Mouse (Mus musculus) layer of hippocampus, postnatal 25 days (tissue): ENCODE measurements around the gene Tktl1. TPM values are rescaled to one million over a fixed set of nuclear protein-coding genes. Genes with fewer than 3 reads are reported as not detected.
"Not testable (repeated sequence)": the region's sequence is repeated elsewhere in the genome, so short reads cannot be mapped to it uniquely, and the experiment has no call there.

Source experiments
- DNase-seq, 2 experiments: peaks; one replicate each; pipeline ENCODE4 v3.0.0; 2022; ENCODE audit warnings: mixed read lengths in 2 of 2, low spot score in 1 of 2; ENCODE audit errors: extremely low spot score in 1 of 2
- total RNA-seq, 2 experiments: library from RNA; stranded (reverse); gene quantifications; 2 replicates each; pipeline ENCODE4 v1.2.3; 2021

The Tktl1 gene
- under 1 TPM in 1 of 2 experiments, not detected in 1; 0.10 TPM for total RNA-seq

DNA sequence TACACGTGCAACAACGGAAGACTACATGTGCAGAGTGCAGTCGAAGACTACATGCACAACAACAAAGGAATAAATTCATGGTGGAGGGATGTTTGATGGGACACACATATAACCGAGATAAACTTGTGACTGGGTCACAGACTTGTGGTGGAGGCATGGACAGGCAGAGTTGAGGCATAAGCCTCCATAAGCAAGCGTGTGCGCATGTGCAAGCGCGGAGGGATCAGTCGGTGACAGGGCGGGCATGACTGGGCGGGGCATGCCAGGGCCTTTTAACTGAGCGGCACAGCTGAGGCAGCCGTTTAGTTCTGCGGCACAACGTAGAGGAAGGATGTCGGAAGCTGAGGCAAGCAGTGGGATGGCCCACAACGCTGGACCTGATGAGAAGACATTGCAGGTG, at the start of gene Tktl1:
Tktl1 (plus strand) TSS at position 301 of the 400 bp plus-strand sequence.
- DNase-seq: no peak

DNA sequence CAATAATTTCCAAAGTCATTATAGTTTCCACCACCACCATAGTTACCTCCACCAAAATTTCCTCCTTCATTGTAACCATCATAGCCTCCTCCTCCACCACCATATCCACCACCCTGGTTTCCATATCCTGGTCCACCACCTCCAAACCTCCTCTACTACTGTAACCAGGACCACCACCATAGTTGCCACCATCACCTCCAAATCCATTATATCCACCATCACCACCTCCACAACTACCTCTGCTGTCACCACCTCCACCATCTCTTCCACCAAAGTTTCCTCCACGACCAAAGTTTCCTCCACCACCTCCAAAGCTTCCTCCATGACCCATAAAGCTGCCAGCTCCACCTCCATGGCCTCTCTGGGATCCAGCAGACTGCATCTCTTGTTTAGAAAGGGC, 41.8 kb upstream of the Tktl1 start, which contains the start of gene Mecp2:
Mecp2 (minus strand) TSS at position 101 of the 400 bp plus-strand sequence.
- not testable (repeated sequence) for DNase-seq

DNA sequence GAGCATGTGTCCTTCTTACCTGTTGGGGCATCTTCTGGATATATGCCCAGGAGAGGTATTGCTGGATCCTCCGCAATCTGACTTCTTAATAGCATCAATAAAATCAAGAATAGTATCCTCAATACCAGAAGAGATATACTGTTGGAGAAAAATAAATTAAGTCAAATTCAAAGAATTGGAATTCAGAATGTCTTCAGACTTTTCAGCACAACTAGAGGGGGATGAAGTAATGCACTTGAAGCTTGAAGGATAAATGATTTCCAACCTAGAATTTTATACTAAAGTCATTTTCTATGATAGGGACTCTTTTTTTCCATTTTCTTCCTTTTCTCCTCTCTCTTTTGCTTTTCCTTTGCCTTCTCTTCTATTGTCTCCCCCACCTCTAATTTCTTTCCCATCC, 9.3 kb upstream of the Tktl1 start, which contains the start of gene Tex28:
Tex28 (minus strand) TSS at position 101 of the 400 bp plus-strand sequence.
- no peak for DNase-seq

DNA sequence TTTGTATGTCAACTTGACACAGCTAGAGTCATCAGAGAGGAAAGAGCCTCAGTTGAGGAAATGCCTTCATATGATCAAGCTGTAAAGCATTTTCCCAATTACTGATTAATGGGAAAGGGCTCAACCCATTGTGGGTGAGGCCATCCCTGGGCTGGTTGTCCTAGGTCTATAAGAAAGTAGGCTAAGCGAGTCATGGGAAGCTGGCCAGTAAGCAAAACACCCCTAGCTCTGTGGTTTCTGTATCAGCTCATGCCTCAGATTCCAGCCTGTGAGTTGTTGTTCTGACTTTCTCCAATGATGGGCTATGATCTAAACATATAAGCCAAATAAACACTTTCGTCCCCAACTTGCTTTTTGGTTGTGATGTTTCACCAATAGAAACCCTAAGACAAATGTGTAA, 26.5 kb downstream of the Tktl1 start:
- no peak for DNase-seq

DNA sequence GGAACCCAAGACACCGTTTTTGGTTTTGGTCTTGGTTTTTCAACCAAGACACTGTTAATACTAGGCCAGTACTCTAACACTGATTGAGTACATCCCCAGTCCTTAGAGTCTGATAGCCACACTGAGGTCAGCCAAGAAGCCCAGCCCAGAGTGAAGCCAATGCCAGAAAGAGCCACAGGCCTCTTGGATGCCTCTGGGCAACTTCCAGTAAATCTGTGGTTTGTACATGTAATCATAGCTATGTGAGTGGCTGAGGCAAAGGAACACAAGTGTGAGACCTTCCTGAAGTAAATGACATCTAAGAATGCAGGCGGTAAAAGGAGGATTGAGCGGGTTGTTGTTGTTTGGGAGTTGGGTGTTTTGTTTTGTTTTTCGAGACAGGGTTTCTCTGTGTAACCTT, 41.4 kb downstream of the Tktl1 start:
- DNase-seq: no peak

DNA sequence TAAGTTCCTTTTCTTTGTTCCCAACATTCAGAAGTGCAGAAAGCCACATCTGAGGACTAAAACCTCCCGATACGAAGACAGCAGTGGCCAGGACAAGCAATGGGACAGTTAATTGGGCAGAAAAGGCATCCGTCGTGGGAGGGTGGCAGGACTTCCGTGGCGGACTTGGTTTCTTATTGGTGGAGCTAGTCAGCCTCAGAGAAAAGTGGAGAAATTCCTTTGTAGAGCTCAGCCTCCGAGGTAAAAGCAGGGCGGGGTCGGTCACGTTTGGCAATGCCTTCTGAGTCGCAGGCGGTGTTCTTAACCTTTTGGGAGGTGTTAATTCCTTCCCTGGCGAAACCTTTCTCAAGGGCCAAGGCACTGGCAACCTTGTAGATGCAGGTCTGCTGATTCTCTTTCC, 42.4 kb downstream of the Tktl1 start:
- no peak for DNase-seq

DNA sequence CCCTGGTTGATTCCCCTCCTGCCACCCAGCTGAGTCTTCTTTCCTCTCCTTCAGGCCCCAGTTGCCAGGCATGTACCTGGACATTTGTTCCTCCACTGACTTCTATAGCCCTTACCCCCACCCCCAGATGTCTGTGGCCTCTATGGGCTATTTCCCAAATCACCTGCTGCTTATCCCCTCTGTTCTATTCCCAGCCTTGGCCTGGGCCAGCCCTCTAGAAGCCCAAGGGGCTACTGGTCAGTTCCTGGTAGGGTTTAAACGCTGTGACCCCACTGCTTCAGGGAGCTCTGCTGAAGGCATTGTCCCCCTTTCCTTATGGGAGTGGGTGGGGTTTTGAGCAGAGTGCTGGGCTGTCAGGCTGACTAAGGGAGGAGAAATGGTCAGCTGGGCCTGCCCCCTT, 43.0 kb downstream of the Tktl1 start:
- DNase-seq: not testable (repeated sequence)

DNA sequence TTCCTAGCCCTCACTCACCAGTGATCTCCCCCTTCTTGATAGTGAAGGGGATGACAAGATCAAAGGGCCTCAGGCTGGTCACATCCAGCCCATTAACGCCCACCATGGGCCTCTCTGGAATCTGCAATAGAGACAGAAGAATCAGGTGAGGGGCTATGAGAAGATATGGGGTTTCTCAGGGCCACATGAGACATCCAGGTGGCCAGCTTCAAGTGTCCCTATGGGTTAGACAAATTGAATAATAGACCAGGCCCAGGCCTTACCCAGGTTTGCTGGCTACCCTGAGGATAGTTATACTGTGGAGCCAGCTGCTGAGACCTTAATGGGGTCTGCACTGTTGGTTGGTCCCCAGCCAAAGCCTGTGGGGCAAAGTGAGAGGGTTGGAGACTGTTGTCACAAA, 53.0 kb downstream of the Tktl1 start:
- DNase-seq: no peak

DNA sequence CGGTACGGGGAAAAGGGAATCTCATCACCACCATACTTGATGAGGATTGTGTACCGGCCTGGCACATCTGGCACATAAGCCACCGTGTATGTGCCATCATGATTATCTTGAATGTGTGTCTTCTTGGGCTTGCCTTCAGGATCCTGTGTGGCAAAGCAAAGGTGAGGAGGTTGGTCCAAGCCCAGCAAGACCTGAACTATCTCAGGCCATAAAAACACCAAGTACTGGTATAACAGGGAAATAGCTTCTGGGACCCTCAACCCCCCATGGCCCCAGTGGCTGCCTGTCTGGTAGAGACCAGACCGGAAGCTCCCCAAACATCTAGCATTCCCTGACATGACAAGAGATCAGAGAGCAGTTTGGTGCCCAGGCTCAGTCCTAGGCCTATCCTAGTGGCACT, 56.1 kb downstream of the Tktl1 start:
- no peak for DNase-seq

DNA sequence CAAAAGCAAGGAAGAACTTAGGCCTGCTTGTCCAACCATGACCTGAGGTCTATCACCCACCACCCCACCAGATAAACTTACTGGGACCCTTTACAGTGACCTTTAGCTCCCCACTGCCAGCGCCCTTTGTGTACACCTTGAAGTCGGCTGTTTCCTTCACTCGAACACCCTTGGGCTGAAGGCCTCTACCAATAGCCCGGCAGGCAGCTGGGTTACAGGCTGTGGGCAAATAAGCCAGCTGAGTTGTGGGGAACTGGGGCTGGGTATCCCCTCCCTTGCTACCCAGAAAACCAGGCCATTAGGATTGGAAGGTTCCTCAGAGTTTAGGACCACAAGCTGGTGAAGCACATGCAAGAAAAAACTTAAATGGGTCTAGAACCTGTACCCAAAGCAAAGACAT, 63.3 kb downstream of the Tktl1 start:
- DNase-seq: no peak

DNA sequence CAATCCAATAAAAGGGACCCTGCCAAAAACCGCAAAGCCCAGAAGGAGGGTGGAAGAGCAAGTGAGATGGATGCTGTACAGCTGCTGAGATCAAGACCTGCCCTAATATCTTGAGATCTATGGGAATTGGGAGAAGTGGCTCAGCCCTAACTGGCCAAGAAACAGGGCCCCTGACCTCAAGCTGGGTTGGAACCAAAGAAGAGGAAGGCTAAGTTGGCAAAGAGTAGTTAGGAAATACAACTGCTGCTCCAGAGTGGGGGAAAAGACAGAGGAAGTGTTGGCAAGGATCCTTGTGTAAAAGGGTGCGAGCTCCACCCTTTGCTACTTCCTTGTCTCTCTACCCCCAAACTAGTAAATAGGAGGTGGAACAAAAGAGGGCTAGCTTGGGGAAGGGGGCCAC, 66.3 kb downstream of the Tktl1 start:
- DNase-seq: no peak

DNA sequence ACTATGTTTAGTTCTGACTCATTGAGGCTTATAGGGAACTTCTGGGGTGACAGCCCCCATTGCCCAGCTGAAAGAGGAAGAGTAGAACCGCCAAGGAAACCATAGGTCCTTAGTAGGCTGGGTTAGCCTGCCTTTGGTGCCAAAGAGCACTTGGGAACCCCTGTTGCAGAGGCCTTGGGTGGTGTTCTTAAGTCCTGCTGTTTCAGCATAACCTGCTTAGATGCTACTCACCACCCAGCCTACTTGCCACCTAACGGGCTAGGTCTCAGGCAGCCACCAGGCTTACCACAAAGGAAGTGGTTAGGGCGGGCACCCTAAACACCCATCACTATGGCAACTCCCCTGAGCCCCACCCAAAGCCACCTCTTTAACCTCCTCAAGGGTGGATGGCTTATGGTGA, 66.7 kb downstream of the Tktl1 start:
- no peak for DNase-seq

DNA sequence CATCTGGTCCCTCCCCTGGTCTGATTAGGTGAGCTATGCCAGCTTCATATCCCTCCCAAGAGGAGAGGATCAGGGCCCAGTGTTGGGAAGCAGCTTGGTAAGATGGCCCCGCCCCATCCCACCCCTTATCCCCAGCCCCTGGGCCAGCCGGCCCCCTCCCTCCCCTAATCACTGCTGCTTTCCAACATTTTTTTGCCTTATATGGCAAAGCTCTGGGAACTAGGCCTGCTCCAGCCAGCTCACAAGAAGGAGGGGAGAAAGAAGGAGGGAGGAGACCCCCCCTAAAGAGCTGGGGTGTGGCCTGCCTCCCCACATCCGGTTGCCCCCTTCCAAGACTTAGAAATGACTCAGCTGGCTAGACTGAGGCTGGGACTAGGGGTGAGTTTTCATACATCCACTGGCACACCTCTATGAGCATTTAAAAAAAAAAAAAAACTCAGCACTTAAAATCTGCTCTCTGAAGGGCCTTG, 67.6 kb downstream of the Tktl1 start:
- DNase-seq: no peak

DNA sequence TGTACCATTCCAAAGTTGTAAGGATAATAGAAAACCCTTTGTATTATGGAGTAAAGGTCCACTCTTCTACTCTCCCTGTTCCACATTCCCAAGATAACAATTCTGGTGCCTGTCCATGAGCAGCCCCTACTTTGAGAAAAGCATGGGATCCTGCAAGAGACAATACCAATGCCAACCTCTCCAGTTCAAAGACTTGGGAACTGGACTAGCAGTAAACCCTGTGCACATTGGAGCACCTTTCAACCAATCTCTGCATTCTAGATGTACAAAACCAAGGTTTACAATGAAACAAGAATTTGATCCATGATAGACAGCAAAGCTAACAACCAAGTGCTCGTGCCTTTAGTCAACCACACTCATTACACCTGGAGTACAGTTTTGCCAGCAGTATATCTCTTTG, 68.0 kb downstream of the Tktl1 start:
- no peak for DNase-seq

DNA sequence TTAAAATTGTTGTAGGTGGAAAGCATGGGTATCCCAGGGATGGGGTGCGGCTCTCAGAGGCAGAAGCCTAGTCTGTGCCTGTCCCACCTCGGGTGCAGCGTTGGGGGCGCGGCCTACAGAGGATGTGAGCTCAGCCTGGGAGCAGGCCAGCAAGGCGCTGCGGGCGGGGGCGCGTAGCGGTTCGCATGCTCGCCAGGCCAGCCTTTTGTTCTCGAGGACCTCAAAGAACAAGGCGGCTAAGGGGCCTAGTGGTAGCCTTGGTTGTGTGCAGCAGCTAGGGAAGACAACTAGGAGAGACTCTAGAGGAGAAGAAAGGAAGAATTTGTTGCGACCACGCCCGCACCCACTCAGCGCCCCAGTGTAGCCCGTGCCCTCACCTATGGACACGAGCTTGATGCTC, 68.6 kb downstream of the Tktl1 start:
- peak; percentile 30 to 51 for DNase-seq

DNA sequence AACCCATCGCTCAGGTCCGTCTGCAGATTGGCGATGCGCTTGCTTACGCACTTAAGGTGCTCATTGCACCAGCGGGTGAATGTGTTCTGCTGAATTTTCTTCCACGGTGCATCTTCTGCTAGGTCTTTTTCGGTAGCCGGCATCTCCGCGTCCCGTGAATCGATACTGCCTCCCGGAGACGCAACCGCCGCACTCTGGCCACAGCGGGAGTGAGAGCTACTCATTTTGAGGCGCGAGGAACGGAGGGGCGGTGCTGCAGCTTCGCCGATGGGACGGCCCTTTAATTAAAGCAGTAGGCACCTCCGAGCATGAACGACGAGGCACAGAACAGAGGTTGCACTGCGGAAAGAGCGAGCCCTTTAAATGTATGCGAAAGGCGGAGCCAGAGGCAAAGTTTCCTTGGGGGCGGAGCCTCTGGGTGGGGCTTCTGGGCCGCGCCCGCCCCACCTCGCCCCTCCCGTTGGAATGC, 69.2 kb downstream of the Tktl1 start:
- peak; percentile 51 to 69 for DNase-seq

DNA sequence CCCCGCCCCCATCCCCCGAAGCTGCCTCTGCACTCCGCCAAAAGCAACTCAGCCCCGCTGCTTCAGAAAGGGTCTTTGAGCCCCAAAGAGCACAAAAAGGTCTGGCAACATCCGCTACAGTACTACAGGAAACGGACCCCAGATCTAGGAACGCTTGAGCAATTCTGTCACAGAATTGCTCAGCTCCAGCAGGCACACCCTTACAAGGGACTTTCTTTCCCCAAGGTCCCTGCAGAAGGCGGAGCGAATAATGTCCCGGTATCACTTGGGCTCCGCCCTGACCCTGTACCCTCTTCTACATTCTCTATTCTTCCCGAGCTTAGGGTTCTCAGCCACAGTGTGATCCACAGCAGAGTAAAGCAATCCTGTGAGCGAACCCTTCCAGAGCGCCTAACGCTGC, 69.6 kb downstream of the Tktl1 start:
- no peak for DNase-seq

DNA sequence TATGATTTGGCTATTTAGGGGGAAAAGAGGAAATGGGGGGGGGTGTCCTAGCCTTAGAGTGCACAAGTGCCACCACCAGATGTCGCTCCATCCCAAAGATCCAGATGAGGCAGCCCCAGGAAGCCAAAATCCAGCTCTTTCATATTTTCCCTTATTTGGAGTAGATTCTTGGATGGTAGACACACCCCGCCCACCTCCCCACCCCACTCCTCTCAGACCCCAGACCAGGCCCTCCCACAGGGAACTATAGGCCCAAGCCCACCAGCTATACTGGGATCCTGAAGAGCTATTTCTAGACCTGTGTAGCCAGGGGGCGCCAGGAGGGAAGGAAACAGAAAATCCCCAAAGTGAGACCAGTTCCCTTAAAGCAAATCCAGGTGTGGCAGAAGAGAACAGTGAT, 71.6 kb downstream of the Tktl1 start:
- peak; percentile 25 to 66 for DNase-seq

DNA sequence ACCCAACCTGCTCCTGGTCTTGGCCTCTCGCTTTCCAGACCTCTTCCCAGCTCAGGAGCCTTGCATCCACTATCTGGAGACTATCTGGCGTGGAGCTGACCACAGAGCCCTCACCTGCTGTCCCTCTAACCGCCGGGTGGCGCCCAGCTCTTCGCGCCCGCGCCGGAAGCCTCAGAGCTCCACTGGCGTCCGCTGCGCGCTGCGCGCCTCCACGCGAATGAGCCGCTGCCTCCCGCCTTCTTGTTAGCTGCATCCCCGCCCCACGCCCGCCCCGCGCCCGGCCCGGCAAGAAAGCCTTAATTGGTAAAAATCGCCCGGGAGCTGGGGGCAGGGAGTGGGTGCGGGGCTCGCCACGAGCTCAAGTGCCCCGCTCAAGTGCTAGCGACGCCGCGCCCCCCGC, 72.6 kb downstream of the Tktl1 start, which contains the start of gene Flna:
Flna (minus strand) TSS at position 206 of the 400 bp plus-strand sequence.
- DNase-seq: peak; percentile 40 to 46

DNA sequence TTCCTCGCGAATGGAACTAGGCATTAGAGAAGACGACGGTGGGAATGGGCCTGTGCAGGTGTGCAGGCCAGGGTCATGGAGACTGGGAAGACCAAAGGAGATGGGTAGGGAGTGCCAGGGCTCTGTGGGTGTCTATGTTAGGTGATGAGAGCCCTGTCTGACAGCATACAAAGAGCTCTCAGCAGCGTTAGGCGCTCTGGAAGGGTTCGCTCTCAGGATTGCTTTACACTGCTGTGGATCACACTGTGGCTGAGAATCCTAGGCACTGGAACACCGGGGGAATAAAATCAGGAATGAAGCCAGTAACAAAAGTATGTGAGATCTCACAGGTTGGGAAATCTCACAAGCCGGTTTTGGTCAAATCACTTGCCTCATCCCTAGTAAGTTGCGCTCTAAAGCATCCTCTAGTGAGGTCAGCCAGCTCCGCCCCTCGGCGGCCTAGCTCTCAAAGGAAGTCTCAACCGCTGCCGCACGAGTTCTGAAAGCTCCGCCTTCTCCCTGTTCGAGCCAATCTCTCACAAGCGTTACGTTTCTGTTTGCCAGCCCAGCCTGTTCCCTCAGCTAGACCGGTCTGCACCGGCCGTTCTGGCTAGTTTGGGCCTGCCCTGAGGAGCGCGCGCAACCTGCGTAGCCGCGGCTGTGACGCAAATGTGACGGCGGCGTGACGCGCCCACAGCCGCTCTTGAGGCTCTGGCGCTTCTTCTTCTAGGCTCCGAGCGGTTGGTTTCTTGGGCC, 77.3 kb downstream of the Tktl1 start, which contains the start of gene Emd:
Emd (plus strand) TSS at position 535 of the 735 bp plus-strand sequence.
- DNase-seq: peak; percentile 60 to 66

DNA sequence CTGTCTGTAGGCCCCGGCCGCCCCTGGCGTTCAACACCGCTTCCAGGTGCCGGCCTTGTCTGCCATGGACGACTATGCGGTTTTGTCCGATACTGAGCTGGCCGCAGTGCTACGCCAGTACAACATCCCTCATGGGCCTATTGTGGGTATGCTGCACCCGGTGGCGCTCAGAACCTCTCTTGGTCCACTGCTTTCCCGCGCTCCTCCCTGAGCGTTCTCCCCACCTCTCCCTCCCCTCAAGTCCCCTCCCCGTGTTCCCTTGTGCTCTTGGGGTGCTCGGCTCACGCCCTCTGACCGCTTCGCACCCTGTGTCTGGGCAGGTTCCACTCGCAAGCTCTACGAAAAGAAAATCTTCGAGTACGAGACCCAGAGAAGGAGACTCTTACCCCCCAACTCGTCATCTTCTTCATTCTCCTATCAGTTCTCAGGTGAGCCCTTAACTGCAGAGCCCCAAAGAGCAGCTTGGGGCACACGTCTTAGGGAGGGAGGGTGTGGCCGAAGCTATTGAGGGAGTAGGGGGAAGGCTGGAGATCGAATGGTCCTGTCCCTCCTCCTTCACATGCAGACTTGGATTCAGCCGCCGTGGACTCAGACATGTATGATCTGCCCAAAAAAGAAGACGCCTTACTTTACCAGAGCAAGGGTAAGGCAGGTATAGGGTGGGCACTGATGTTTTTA, 78.0 kb downstream of the Tktl1 start:
- no peak for DNase-seq
